Mouse (Mus musculus): ENCODE data around the gene Ctsa.

DNA sequence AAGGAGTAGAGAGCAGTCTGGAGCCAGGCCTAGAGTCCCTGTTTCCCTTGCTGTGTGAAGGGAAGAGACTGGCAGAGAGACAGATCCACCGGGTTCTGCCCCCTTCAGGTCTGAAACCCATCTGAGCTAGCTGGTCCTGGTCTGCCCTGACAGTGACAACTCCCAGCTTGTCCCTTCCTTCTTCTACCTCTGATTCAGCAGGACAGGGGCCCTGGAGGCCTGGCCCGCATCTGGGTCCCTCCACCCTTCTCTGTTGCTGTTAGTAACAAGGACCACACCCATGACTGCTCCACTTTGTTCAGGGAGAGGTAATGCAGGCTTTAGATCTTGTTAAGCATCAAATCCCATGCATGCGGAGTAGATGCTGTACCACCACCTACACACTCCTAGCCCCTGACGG lies 44.3 kb upstream of the Ctsa start:
- TF ChIP-seq CTCF (IDR thresholded peaks at IDR 0.05; ENCODE audit: low read depth), result 0 out of 2 replicates have a peak, but pooled peaks have one; percentile 17
- no peak for TF ChIP-seq EP300 (IDR thresholded peaks at IDR 0.05; ENCODE audit: low read depth)
